Mouse (Mus musculus) mature B cell (primary cell): ENCODE data around the gene Ctrl.
"Not testable (repeated sequence)": the region's sequence is repeated elsewhere in the genome, so short reads cannot be mapped to it uniquely, and the experiment has no call there.

Experiments
- in situ Hi-C: fragments of 300-500 bp; cut with MboI; formaldehyde crosslinking; loops from 2 replicates; pipeline ENCODE4 v1.14.3; 2019

Ctrl gene

GRCm38 (mm10) chr8:105933762-105934161 is at the start of gene Ctrl:
Ctrl (minus strand) TSS chr8:105933862.
- in situ Hi-C loops, result loop anchor here (25.0 kb wide), 1 partner anchor 221 kb away; the partner anchor contains the start of genes 4933405L10Rik, Acd, Enkd1 and Pard6a

- in situ Hi-C loops, result not testable (repeated sequence)
Observed at GRCm38 (mm10) chr8:105983406-105983805, 49.7 kb upstream of the Ctrl start.

GRCm38 (mm10) chr8:105981146-105981545 is 47.5 kb upstream of the Ctrl start:
- in situ Hi-C loops, result no loop called here

- in situ Hi-C loops, result no loop called here
Observed at GRCm38 (mm10) chr8:105979325-105979724, 45.7 kb upstream of the Ctrl start, which contains the start of gene Dpep3. Dpep3 (minus strand) TSS chr8:105979429.

GRCm38 (mm10) chr8:105975363-105975762 is 41.7 kb upstream of the Ctrl start:
- in situ Hi-C loops, result no loop called here

- in situ Hi-C loops, result no loop called here
Observed at GRCm38 (mm10) chr8:105971019-105971720, 37.5 kb upstream of the Ctrl start.

GRCm38 (mm10) chr8:105969367-105969766 is 35.7 kb upstream of the Ctrl start:
- in situ Hi-C loops, result no loop called here

- in situ Hi-C loops, result no loop called here
Observed at GRCm38 (mm10) chr8:105966692-105967311, 33.1 kb upstream of the Ctrl start.

- in situ Hi-C loops, result no loop called here
Observed at GRCm38 (mm10) chr8:105965905-105966341, 32.3 kb upstream of the Ctrl start, which contains the start of gene Slc12a4. Slc12a4 (minus strand) TSS chr8:105966097.

GRCm38 (mm10) chr8:105965266-105965904 is 31.7 kb upstream of the Ctrl start:
- in situ Hi-C loops, result no loop called here

- in situ Hi-C loops, result no loop called here
Observed at GRCm38 (mm10) chr8:105964506-105965265, 31.0 kb upstream of the Ctrl start.

- in situ Hi-C loops, result no loop called here
Observed at GRCm38 (mm10) chr8:105961536-105961935, 27.9 kb upstream of the Ctrl start.

GRCm38 (mm10) chr8:105961101-105961500 is 27.4 kb upstream of the Ctrl start:
- in situ Hi-C loops, result no loop called here

GRCm38 (mm10) chr8:105959350-105959749 is 25.7 kb upstream of the Ctrl start:
- in situ Hi-C loops, result no loop called here

GRCm38 (mm10) chr8:105957813-105958212 is 24.2 kb upstream of the Ctrl start:
- in situ Hi-C loops, result no loop called here

GRCm38 (mm10) chr8:105956556-105956955 is 22.9 kb upstream of the Ctrl start:
- in situ Hi-C loops, result no loop called here

GRCm38 (mm10) chr8:105951057-105951659 is 17.5 kb upstream of the Ctrl start:
- in situ Hi-C loops, result no loop called here

GRCm38 (mm10) chr8:105949350-105949749 is 15.7 kb upstream of the Ctrl start:
- in situ Hi-C loops, result loop anchor here (25.0 kb wide), 1 partner anchor 237 kb away; the partner anchor contains the start of genes 4933405L10Rik, Acd, Enkd1 and Pard6a

- in situ Hi-C loops, result loop anchor here (25.0 kb wide), 1 partner anchor 231 kb away; the partner anchor contains the start of genes 4933405L10Rik, Acd, Enkd1 and Pard6a
Observed at GRCm38 (mm10) chr8:105943321-105943739, 9.7 kb upstream of the Ctrl start, which contains the start of gene Lcat. Lcat (minus strand) TSS chr8:105943382.

GRCm38 (mm10) chr8:105942542-105942941 is 8.9 kb upstream of the Ctrl start:
- in situ Hi-C loops, result loop anchor here (25.0 kb wide), 1 partner anchor 230 kb away; the partner anchor contains the start of genes 4933405L10Rik, Acd, Enkd1 and Pard6a

GRCm38 (mm10) chr8:105942026-105942425 is 8.4 kb upstream of the Ctrl start:
- in situ Hi-C loops, result loop anchor here (25.0 kb wide), 1 partner anchor 230 kb away; the partner anchor contains the start of genes 4933405L10Rik, Acd, Enkd1 and Pard6a
